Mouse (Mus musculus): ENCODE results near the gene Khdc1b. TPM values are rescaled to one million over a fixed set of nuclear protein-coding genes. Genes with fewer than 3 reads are reported as not detected.

The Khdc1b gene
- polyA plus RNA-seq, 1 experiment from 2014 or later: 0.13 TPM

GRCm38 (mm10) chr1:21411331-21412196 lies 28.2 kb downstream of the Khdc1b start:
- no peak overlapping the region for H3K4me3 ChIP-seq (ENCODE audit: low read length)
- ATAC-seq (ENCODE audit: low read depth): peak; percentile 90
- H3K27me3 ChIP-seq (ENCODE audit: control insufficient read depth, insufficient read depth, low read depth, low read length): no peaks in the 10 kb centered on the region
- H3K9me3 ChIP-seq (ENCODE audit: control insufficient read depth, low read length): no peaks in the 10 kb centered on the region
- H3K27ac ChIP-seq (ENCODE audit: low read length): no peak overlapping the region
- no peaks in the 10 kb centered on the region for H3K36me3 ChIP-seq (ENCODE audit: control insufficient read depth, insufficient read depth, low read length)
- no peak overlapping the region for H3K4me2 ChIP-seq (ENCODE audit: low read depth, low read length)
- 50% methylated on average over 18 of the region's 18 CpGs for WGBS
- no peak overlapping the region for H3K9ac ChIP-seq (ENCODE audit: low read length)
- peaks cover 2% of the 10 kb centered on the region; the same call in 1 of the 2 replicates for H3K4me1 ChIP-seq (replicated peaks; ENCODE audit: control insufficient read depth, insufficient read depth, low read length)

- H3K4me1 ChIP-seq (replicated peaks; ENCODE audit: control insufficient read depth, insufficient read depth, low read length): peaks cover 2% of the 10 kb centered on the region; the same call in 1 of the 2 replicates
- H3K9me3 ChIP-seq (ENCODE audit: control insufficient read depth, low read length): no peaks in the 10 kb centered on the region
- H3K36me3 ChIP-seq (ENCODE audit: control insufficient read depth, insufficient read depth, low read length): no peaks in the 10 kb centered on the region
- no peak overlapping the region for H3K9ac ChIP-seq (ENCODE audit: low read length)
- no peaks in the 10 kb centered on the region for H3K27me3 ChIP-seq (ENCODE audit: control insufficient read depth, insufficient read depth, low read depth, low read length)
- no peak overlapping the region for H3K4me2 ChIP-seq (ENCODE audit: low read depth, low read length)
- ATAC-seq (ENCODE audit: low read depth): no peak
- no peak overlapping the region for H3K27ac ChIP-seq (ENCODE audit: low read length)
- H3K4me3 ChIP-seq (ENCODE audit: low read length): no peak overlapping the region
- WGBS: 87% methylated on average over 2 of the region's 2 CpGs
Observed at GRCm38 (mm10) chr1:21412197-21412555, 28.8 kb downstream of the Khdc1b start.

GRCm38 (mm10) chr1:21419370-21419769 lies 36.0 kb downstream of the Khdc1b start:
- ATAC-seq (ENCODE audit: low read depth): no peak
- no peaks in the 10 kb centered on the region for H3K36me3 ChIP-seq (ENCODE audit: control insufficient read depth, insufficient read depth, low read length)
- H3K4me1 ChIP-seq (replicated peaks; ENCODE audit: control insufficient read depth, insufficient read depth, low read length): no peaks in the 10 kb centered on the region
- H3K4me3 ChIP-seq (ENCODE audit: low read length): no peak overlapping the region
- H3K27ac ChIP-seq (ENCODE audit: low read length): no peak overlapping the region
- H3K4me2 ChIP-seq (ENCODE audit: low read depth, low read length): no peak overlapping the region
- H3K27me3 ChIP-seq (ENCODE audit: control insufficient read depth, insufficient read depth, low read depth, low read length): no peaks in the 10 kb centered on the region
- no peaks in the 10 kb centered on the region for H3K9me3 ChIP-seq (ENCODE audit: control insufficient read depth, low read length)
- H3K9ac ChIP-seq (ENCODE audit: low read length): no peak overlapping the region

GRCm38 (mm10) chr1:21425654-21426053 lies 42.3 kb downstream of the Khdc1b start:
- H3K9ac ChIP-seq (ENCODE audit: low read length): no peak overlapping the region
- no peaks in the 10 kb centered on the region for H3K4me1 ChIP-seq (replicated peaks; ENCODE audit: control insufficient read depth, insufficient read depth, low read length)
- ATAC-seq (ENCODE audit: low read depth): no peak
- 91% methylated on average over 2 of the region's 2 CpGs for WGBS
- no peak overlapping the region for H3K4me3 ChIP-seq (ENCODE audit: low read length)
- no peak overlapping the region for H3K4me2 ChIP-seq (ENCODE audit: low read depth, low read length)
- H3K27ac ChIP-seq (ENCODE audit: low read length): no peak overlapping the region
- no peaks in the 10 kb centered on the region for H3K36me3 ChIP-seq (ENCODE audit: control insufficient read depth, insufficient read depth, low read length)
- no peaks in the 10 kb centered on the region for H3K27me3 ChIP-seq (ENCODE audit: control insufficient read depth, insufficient read depth, low read depth, low read length)
- no peaks in the 10 kb centered on the region for H3K9me3 ChIP-seq (ENCODE audit: control insufficient read depth, low read length)

GRCm38 (mm10) chr1:21428079-21428478 lies 44.7 kb downstream of the Khdc1b start:
- no peaks in the 10 kb centered on the region for H3K4me1 ChIP-seq (replicated peaks; ENCODE audit: control insufficient read depth, insufficient read depth, low read length)
- ATAC-seq (ENCODE audit: low read depth): no peak
- no peaks in the 10 kb centered on the region for H3K9me3 ChIP-seq (ENCODE audit: control insufficient read depth, low read length)
- H3K27ac ChIP-seq (ENCODE audit: low read length): no peak overlapping the region
- no peaks in the 10 kb centered on the region for H3K36me3 ChIP-seq (ENCODE audit: control insufficient read depth, insufficient read depth, low read length)
- no peaks in the 10 kb centered on the region for H3K27me3 ChIP-seq (ENCODE audit: control insufficient read depth, insufficient read depth, low read depth, low read length)
- H3K4me2 ChIP-seq (ENCODE audit: low read depth, low read length): no peak overlapping the region
- H3K4me3 ChIP-seq (ENCODE audit: low read length): no peak overlapping the region
- no peak overlapping the region for H3K9ac ChIP-seq (ENCODE audit: low read length)
- WGBS: 85% methylated on average over 4 of the region's 4 CpGs

GRCm38 (mm10) chr1:21431666-21432065 lies 48.3 kb downstream of the Khdc1b start:
- ATAC-seq (ENCODE audit: low read depth): no peak
- Histone ChIP-seq H3K4me3 (ENCODE audit: low read length) (no peak overlapping the region), H3K4me2 (ENCODE audit: low read depth, low read length) (no peak overlapping the region), H3K27me3 (ENCODE audit: control insufficient read depth, insufficient read depth, low read depth, low read length) (no peaks in the 10 kb centered on the region), H3K4me1 (replicated peaks; ENCODE audit: control insufficient read depth, insufficient read depth, low read length) (no peaks in the 10 kb centered on the region), H3K9me3 (ENCODE audit: control insufficient read depth, low read length) (no peaks in the 10 kb centered on the region), H3K27ac (ENCODE audit: low read length) (no peak overlapping the region), H3K9ac (ENCODE audit: low read length) (no peak overlapping the region), H3K36me3 (ENCODE audit: control insufficient read depth, insufficient read depth, low read length) (no peaks in the 10 kb centered on the region)
- WGBS: 94% methylated on average over 3 of the region's 3 CpGs

- no peak overlapping the region for H3K9ac ChIP-seq (ENCODE audit: low read length)
Observed at GRCm38 (mm10) chr1:21434853-21435252, 51.5 kb downstream of the Khdc1b start.

More at GRCm38 (mm10) chr1:21434853-21435252, 51.5 kb downstream of the Khdc1b start:
- no peak overlapping the region for H3K4me2 ChIP-seq (ENCODE audit: low read depth, low read length)
- H3K9me3 ChIP-seq (ENCODE audit: control insufficient read depth, low read length): no peaks in the 10 kb centered on the region
- H3K4me3 ChIP-seq (ENCODE audit: low read length): no peak overlapping the region
- 43% methylated on average over 3 of the region's 3 CpGs for WGBS
- no peaks in the 10 kb centered on the region for H3K4me1 ChIP-seq (replicated peaks; ENCODE audit: control insufficient read depth, insufficient read depth, low read length)
- H3K36me3 ChIP-seq (ENCODE audit: control insufficient read depth, insufficient read depth, low read length): no peaks in the 10 kb centered on the region
- no peak for ATAC-seq (ENCODE audit: low read depth)
- H3K27me3 ChIP-seq (ENCODE audit: control insufficient read depth, insufficient read depth, low read depth, low read length): no peaks in the 10 kb centered on the region
- H3K27ac ChIP-seq (ENCODE audit: low read length): no peak overlapping the region

Other genes starting within 250 kb of the Khdc1b start
- gene Tmem14a, start 165.0 kb upstream of the Khdc1b start, polyA plus RNA-seq (2015; fragmentation: Nextera tagmentation; extraction: Ambion mirVana): 10.3 and 13.3 TPM in 2 replicates
- 2.5 and 3.7 TPM in 2 replicates for gene Gsta3, start 143.0 kb upstream of the Khdc1b start, polyA plus RNA-seq (2015; fragmentation: Nextera tagmentation; extraction: Ambion mirVana)
- 0.20 TPM in 1 of 2 replicates, not detected in the other for gene Khdc1a, start 33.9 kb upstream of the Khdc1b start, polyA plus RNA-seq (2015; fragmentation: Nextera tagmentation; extraction: Ambion mirVana)
- gene Khdc1c, start 15.2 kb upstream of the Khdc1b start, polyA plus RNA-seq (2015; fragmentation: Nextera tagmentation; extraction: Ambion mirVana): not detected in 2 replicates